Mouse (Mus musculus) macrophage (primary cell): ENCODE measurements around the gene Gm4881. TPM values are rescaled to one million over a fixed set of nuclear protein-coding genes. Genes with fewer than 3 reads are reported as not detected.

Experiments
- H3K27ac ChIP-seq: fragments of 350-480 bp; formaldehyde crosslinking; 2 replicates; pipeline ENCODE4 v1.9.0; 2021
- H3K36me3 ChIP-seq: fragments of 350-480 bp; formaldehyde crosslinking; 2 replicates; pipeline ENCODE4 v1.9.0; 2021; ENCODE audit errors: inconsistent target
- H3K4me3 ChIP-seq: fragments of 350-480 bp; formaldehyde crosslinking; 2 replicates; pipeline ENCODE4 v1.9.0; 2021; ENCODE audit errors: inconsistent target
- H3K79me2 ChIP-seq: fragments of 350-480 bp; formaldehyde crosslinking; 2 replicates; pipeline ENCODE4 v1.9.0; 2021; ENCODE audit errors: inconsistent target
- WGBS: methylation state at CpG from one replicate; pipeline ENCODE4 v1.1.7; 2026; ENCODE audit warnings: inconsistent platforms; ENCODE audit not compliant: missing documents; 5-methylcytosine and 5-hydroxymethylcytosine counted together
- polyA plus RNA-seq: library from polyadenylated mRNA; stranded (reverse); fragments of 250-400 nt; gene quantifications from 3 replicates; pipeline ENCODE4 v1.2.4, GENCODE M21; 2018; ENCODE audit warnings: inconsistent platforms

The Gm4881 gene
- polyA plus RNA-seq, 1 experiment from 2014 or later = not detected

DNA sequence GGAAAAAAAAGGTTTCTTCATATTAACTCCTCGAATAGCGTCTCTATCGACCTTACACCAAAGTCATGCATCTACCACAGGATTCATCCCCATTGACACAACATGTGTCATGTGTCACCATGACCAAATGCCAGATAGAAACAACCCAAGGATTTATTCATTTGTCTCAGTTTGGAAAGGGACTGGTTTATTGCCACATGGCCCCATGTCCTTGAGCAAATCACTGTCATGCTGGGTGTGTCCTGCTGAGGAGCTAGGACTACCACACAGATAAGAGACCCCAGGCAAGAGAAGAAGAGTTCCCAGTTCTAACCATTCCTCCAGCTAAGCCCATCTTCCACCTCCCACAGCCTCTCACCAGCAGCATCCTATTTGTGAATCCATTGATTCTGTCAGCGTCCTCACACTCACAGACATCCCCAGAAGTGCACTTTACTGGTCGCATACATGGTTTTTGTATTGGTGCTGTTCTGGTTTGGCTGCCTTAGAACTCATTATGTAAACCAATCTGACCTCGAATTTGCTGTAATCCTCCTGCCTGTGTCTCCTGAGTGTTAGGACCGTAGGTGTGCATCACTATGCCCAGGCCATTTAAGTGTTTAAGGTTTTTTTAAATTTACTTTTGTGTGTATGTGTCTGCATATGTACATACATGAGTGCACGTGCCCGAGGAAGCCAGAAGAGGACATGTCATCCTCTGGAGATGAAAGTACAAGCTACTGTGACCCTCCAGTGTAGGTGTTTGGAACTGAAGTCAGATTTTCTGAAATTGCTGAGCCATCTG lies 61.7 kb downstream of the Gm4881 start:
- Histone ChIP-seq H3K36me3 (peaks cover 14% of the 10 kb centered on the region; the same call in 1 of the 2 replicates), H3K27ac (no peak overlapping the region), H3K4me3 (no peak overlapping the region), H3K79me2 (peaks cover 29% of the 10 kb centered on the region)
- 96% methylated on average over 9 of the region's 9 CpGs for WGBS

DNA sequence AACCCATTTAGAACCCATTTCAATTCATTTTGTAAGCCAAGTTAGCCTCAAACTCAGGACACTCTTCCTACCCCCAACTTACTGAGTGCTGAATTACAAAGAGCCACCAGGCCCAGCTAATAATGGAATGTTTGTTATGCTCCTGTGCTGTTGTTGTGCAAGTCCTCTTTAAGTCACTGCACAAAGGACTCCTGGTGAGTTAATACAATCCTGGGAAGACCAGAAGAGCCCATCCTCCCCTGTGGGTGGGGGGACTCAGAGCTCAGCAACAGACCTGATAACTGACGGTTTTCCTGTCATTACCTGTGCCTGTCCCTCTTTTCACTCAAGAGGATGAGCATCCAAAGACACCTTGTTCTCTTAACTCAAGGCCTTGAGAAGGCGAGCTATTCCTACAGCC lies 64.7 kb downstream of the Gm4881 start:
- no peaks in the 10 kb centered on the region for H3K79me2 ChIP-seq
- H3K36me3 ChIP-seq = no peaks in the 10 kb centered on the region
- 100% methylated on average over 2 of the region's 2 CpGs for WGBS
- no peak overlapping the region for H3K27ac ChIP-seq
- no peak overlapping the region for H3K4me3 ChIP-seq

DNA sequence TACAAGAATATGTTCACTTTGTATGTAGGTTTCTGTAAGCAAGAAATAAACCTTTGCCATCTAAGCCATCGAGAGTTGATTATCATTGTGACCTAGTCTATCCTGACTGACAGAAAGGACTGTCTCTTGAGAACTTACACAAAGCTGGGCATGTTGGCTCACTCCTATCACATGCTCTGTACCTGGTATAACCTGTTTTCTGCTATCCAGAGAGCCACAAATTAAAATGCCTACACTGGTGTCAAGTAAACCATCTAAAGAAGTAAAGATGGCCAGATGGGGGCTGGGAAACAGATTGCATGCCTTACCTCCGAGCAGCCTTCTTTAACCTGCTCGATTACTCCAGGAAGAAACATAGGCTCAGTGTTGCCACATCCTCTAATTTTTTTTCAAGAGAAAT lies 66.7 kb downstream of the Gm4881 start:
- Histone ChIP-seq H3K36me3 (no peaks in the 10 kb centered on the region), H3K27ac (no peak overlapping the region), H3K79me2 (no peaks in the 10 kb centered on the region), H3K4me3 (no peak overlapping the region)
- WGBS = 51% methylated on average over 3 of the region's 3 CpGs

Other genes with a start within 250 kb of the Gm4881 start
- gene BC049730, start 235.3 kb downstream of the Gm4881 start, polyA plus RNA-seq = not detected in 3 replicates
- gene Gm4763, start 217.6 kb downstream of the Gm4881 start, polyA plus RNA-seq = not detected in 3 replicates
- 0.22 to 0.49 TPM (median 0.33 TPM) in 3 replicates for gene Cd177, start 184.2 kb downstream of the Gm4881 start, polyA plus RNA-seq
- gene Ceacam10, start 167.3 kb downstream of the Gm4881 start, polyA plus RNA-seq = 0.85 TPM in 1 of 3 replicates, not detected in the others
- 6.8 to 9.9 TPM (median 7.1 TPM) in 3 replicates for gene Gm9844, start 82.3 kb downstream of the Gm4881 start, polyA plus RNA-seq
- gene Lypd4, start 74.6 kb downstream of the Gm4881 start, polyA plus RNA-seq = not detected in 3 replicates
- not detected in 3 replicates for gene Dmrtc2, start 74.4 kb downstream of the Gm4881 start, polyA plus RNA-seq
- gene Rps19, start 60.1 kb downstream of the Gm4881 start, polyA plus RNA-seq = 136 to 976 TPM (median 876 TPM) in 3 replicates
- gene Cd79a, start 47.1 kb downstream of the Gm4881 start, polyA plus RNA-seq = 0.44 TPM in 1 of 3 replicates, not detected in the others
- 54.7 to 102 TPM (median 79.9 TPM) in 3 replicates for gene Arhgef1, start 41.6 kb downstream of the Gm4881 start, polyA plus RNA-seq
- 28.6 to 198 TPM (median 112 TPM) in 3 replicates for gene Rabac1, start 28.3 kb upstream of the Gm4881 start, polyA plus RNA-seq
- 97.0 to 111 TPM (median 106 TPM) in 3 replicates for gene Atp1a3, start 61.5 kb upstream of the Gm4881 start, polyA plus RNA-seq
- 0.22 to 0.47 TPM (median 0.26 TPM) in 3 replicates for gene Grik5, start 127.9 kb upstream of the Gm4881 start, polyA plus RNA-seq
- 5.7 to 7.6 TPM (median 6.5 TPM) in 3 replicates for gene Zfp574, start 128.1 kb upstream of the Gm4881 start, polyA plus RNA-seq
- gene Pou2f2, start 235.2 kb upstream of the Gm4881 start, polyA plus RNA-seq = 10.3 to 30.9 TPM (median 23.9 TPM) in 3 replicates